Mouse (Mus musculus): ENCODE measurements around the gene Pbrm1. TPM values are rescaled to one million over a fixed set of nuclear protein-coding genes. Genes with fewer than 3 reads are reported as not detected.

The Pbrm1 gene
- polyA plus RNA-seq, 1 experiment: 12.8 TPM

GRCm38 (mm10) chr14:31112187-31112586 lies 93.2 kb downstream of the Pbrm1 start:
- WGBS: 61% methylated on average over 5 of the region's 5 CpGs
- no peak for DNase-seq

GRCm38 (mm10) chr14:31114011-31114410 lies 95.1 kb downstream of the Pbrm1 start:
- WGBS: 69% methylated on average over 3 of the region's 3 CpGs
- H3K4me1 ChIP-seq (ENCODE audit: control insufficient read depth, insufficient read depth, low read length): peaks cover 4% of the 10 kb centered on the region
- no peak for TF ChIP-seq POLR2A (IDR thresholded peaks at IDR 0.05; ENCODE audit: borderline replicate concordance, extremely low read depth, low read depth, low read length)
- no peak for TF ChIP-seq CTCF (IDR thresholded peaks at IDR 0.05; ENCODE audit: insufficient read depth, low read length)
- DNase-seq: no peak
- H3K4me3 ChIP-seq (replicated peaks; ENCODE audit: extremely low read depth, low read depth, low read length): no peak overlapping the region

More at GRCm38 (mm10) chr14:31112187-31112586, 93.2 kb downstream of the Pbrm1 start:
- Histone ChIP-seq H3K4me3 (replicated peaks; ENCODE audit: extremely low read depth, low read depth, low read length) (no peak overlapping the region), H3K4me1 (ENCODE audit: control insufficient read depth, insufficient read depth, low read length) (peaks cover 4% of the 10 kb centered on the region)
- TF ChIP-seq CTCF (IDR thresholded peaks at IDR 0.05; ENCODE audit: insufficient read depth, low read length) (no peak), POLR2A (IDR thresholded peaks at IDR 0.05; ENCODE audit: borderline replicate concordance, extremely low read depth, low read depth, low read length) (no peak)

- no peak for DNase-seq
- WGBS: 34% methylated on average over 2 of the region's 2 CpGs
- Histone ChIP-seq H3K4me3 (replicated peaks; ENCODE audit: extremely low read depth, low read depth, low read length) (no peak overlapping the region), H3K4me1 (ENCODE audit: control insufficient read depth, insufficient read depth, low read length) (peaks cover 4% of the 10 kb centered on the region)
- TF ChIP-seq CTCF (IDR thresholded peaks at IDR 0.05; ENCODE audit: insufficient read depth, low read length): no peak
- no peak for TF ChIP-seq POLR2A (IDR thresholded peaks at IDR 0.05; ENCODE audit: borderline replicate concordance, extremely low read depth, low read depth, low read length)
Measured at GRCm38 (mm10) chr14:31115522-31115921, 96.6 kb downstream of the Pbrm1 start.

GRCm38 (mm10) chr14:31125106-31126075 lies 106.5 kb downstream of the Pbrm1 start:
- no peak for DNase-seq
- Histone ChIP-seq H3K4me3 (replicated peaks; ENCODE audit: extremely low read depth, low read depth, low read length) (no peak overlapping the region), H3K4me1 (ENCODE audit: control insufficient read depth, insufficient read depth, low read length) (peaks cover 6% of the 10 kb centered on the region)
- 48% methylated on average over 9 of the region's 9 CpGs for WGBS
- TF ChIP-seq CTCF (IDR thresholded peaks at IDR 0.05; ENCODE audit: insufficient read depth, low read length): no peak
- no peak for TF ChIP-seq POLR2A (IDR thresholded peaks at IDR 0.05; ENCODE audit: borderline replicate concordance, extremely low read depth, low read depth, low read length)

GRCm38 (mm10) chr14:31126826-31127225 lies 107.9 kb downstream of the Pbrm1 start:
- TF ChIP-seq CTCF (IDR thresholded peaks at IDR 0.05; ENCODE audit: insufficient read depth, low read length): no peak
- no peak for TF ChIP-seq POLR2A (IDR thresholded peaks at IDR 0.05; ENCODE audit: borderline replicate concordance, extremely low read depth, low read depth, low read length)
- Histone ChIP-seq H3K4me3 (replicated peaks; ENCODE audit: extremely low read depth, low read depth, low read length) (peak overlapping the region; percentile 13), H3K4me1 (ENCODE audit: control insufficient read depth, insufficient read depth, low read length) (peaks cover 6% of the 10 kb centered on the region)
- no peak for DNase-seq
- 82% methylated on average over 8 of the region's 8 CpGs for WGBS

- under 1% methylated on average over 23 of the region's 23 CpGs for WGBS
- H3K4me1 ChIP-seq (ENCODE audit: control insufficient read depth, insufficient read depth, low read length): peaks cover 6% of the 10 kb centered on the region
Measured at GRCm38 (mm10) chr14:31128101-31128825, 109.3 kb downstream of the Pbrm1 start.

GRCm38 (mm10) chr14:31128826-31129219 lies 109.9 kb downstream of the Pbrm1 start, which contains the start of gene Smim4:
Smim4 (minus strand) TSS chr14:31128956.
- Histone ChIP-seq H3K4me3 (replicated peaks; ENCODE audit: extremely low read depth, low read depth, low read length) (peak within 1 kb of the TSS; percentile 80), H3K4me1 (ENCODE audit: control insufficient read depth, insufficient read depth, low read length) (peaks cover 4% of the 10 kb centered on the region; the same call in 1 of the 2 replicates)
- peak; percentile 92 for DNase-seq
- under 1% methylated on average over 33 of the region's 33 CpGs for WGBS
- TF ChIP-seq CTCF (IDR thresholded peaks at IDR 0.05; ENCODE audit: insufficient read depth, low read length) (peak; percentile 39; the same call in 1 of the 2 replicates), POLR2A (IDR thresholded peaks at IDR 0.05; ENCODE audit: borderline replicate concordance, extremely low read depth, low read depth, low read length) (peak; percentile 97)

More at GRCm38 (mm10) chr14:31128101-31128825, 109.3 kb downstream of the Pbrm1 start:
- TF ChIP-seq CTCF (IDR thresholded peaks at IDR 0.05; ENCODE audit: insufficient read depth, low read length) (no peak), POLR2A (IDR thresholded peaks at IDR 0.05; ENCODE audit: borderline replicate concordance, extremely low read depth, low read depth, low read length) (no peak)
- peak overlapping the region; percentile 80 for H3K4me3 ChIP-seq (replicated peaks; ENCODE audit: extremely low read depth, low read depth, low read length)
- DNase-seq: peak; percentile 83

GRCm38 (mm10) chr14:31129326-31130235 lies 110.6 kb downstream of the Pbrm1 start:
- WGBS: 59% methylated on average over 15 of the region's 15 CpGs
- peaks cover 4% of the 10 kb centered on the region; the same call in 1 of the 2 replicates for H3K4me1 ChIP-seq (ENCODE audit: control insufficient read depth, insufficient read depth, low read length)
- peak overlapping the region; percentile 49 for H3K4me3 ChIP-seq (replicated peaks; ENCODE audit: extremely low read depth, low read depth, low read length)
- DNase-seq: no peak
- TF ChIP-seq POLR2A (IDR thresholded peaks at IDR 0.05; ENCODE audit: borderline replicate concordance, extremely low read depth, low read depth, low read length) (no peak), CTCF (IDR thresholded peaks at IDR 0.05; ENCODE audit: insufficient read depth, low read length) (no peak)

Data from lung, adult 2 months (tissue).